Mouse (Mus musculus): ENCODE data around the gene Ttll11. TPM values are rescaled to one million over a fixed set of nuclear protein-coding genes. Genes with fewer than 3 reads are reported as not detected.

The Ttll11 gene
- polyA plus RNA-seq, 1 experiment from 2014 or later = 0.94 TPM

Other genes with a start within 250 kb of the Ttll11 start
- 411 and 477 TPM in 2 replicates for gene Ndufa8, start 69.5 kb upstream of the Ttll11 start, polyA plus RNA-seq (2015; fragmentation: Nextera tagmentation; extraction: Ambion mirVana)
- 0.24 and 0.34 TPM in 2 replicates for gene Morn5, start 69.5 kb upstream of the Ttll11 start, polyA plus RNA-seq (2015; fragmentation: Nextera tagmentation; extraction: Ambion mirVana)
- 1.5 and 2.2 TPM in 2 replicates for gene Lhx6, start 125.5 kb upstream of the Ttll11 start, polyA plus RNA-seq (2015; fragmentation: Nextera tagmentation; extraction: Ambion mirVana)
- 32.4 and 38.6 TPM in 2 replicates for gene Mrrf, start 156.5 kb upstream of the Ttll11 start, polyA plus RNA-seq (2015; fragmentation: Nextera tagmentation; extraction: Ambion mirVana)
- gene Rbm18, start 156.9 kb upstream of the Ttll11 start, polyA plus RNA-seq (2015; fragmentation: Nextera tagmentation; extraction: Ambion mirVana) = 62.6 and 63.6 TPM in 2 replicates